Mouse (Mus musculus) embryonic facial prominence, embryonic 15.5 days (tissue): ENCODE measurements around the gene Pde10a. TPM values are rescaled to one million over a fixed set of nuclear protein-coding genes. Genes with fewer than 3 reads are reported as not detected.

Experiments
- ATAC-seq: fragments of 200-750 bp; cut with Nextera tagmentation; 2 replicates; pipeline ENCODE4 v1.8.0; 2017; ENCODE audit warnings: low read depth, moderate TSS enrichment; ENCODE audit not compliant: insufficient number of reproducible peaks, low FRiP score, low TSS enrichment
- H3K27ac ChIP-seq: fragments of 300-500 bp; sonication (generic); replicated peaks from 2 replicates; pipeline ENCODE4 v1.5.1; 2015; ENCODE audit warnings: mild to moderate bottlenecking, inconsistent platforms
- H3K27me3 ChIP-seq: fragments of 300-500 bp; sonication (generic); 2 replicates; pipeline ENCODE4 v1.6.1; 2015; ENCODE audit warnings: inconsistent platforms
- H3K36me3 ChIP-seq: fragments of 300-500 bp; sonication (generic); 2 replicates; pipeline ENCODE4 v1.6.1; 2015; ENCODE audit warnings: mild to moderate bottlenecking, inconsistent platforms
- H3K4me1 ChIP-seq: fragments of 300-500 bp; sonication (generic); 2 replicates; pipeline ENCODE4 v1.6.1; 2015; ENCODE audit warnings: inconsistent platforms
- H3K4me2 ChIP-seq: fragments of 300-500 bp; sonication (generic); replicated peaks from 2 replicates; pipeline ENCODE4 v1.6.1; 2015; ENCODE audit warnings: mild to moderate bottlenecking, inconsistent platforms
- H3K4me3 ChIP-seq: fragments of 300-500 bp; sonication (generic); replicated peaks from 2 replicates; pipeline ENCODE4 v1.5.1; 2015; ENCODE audit warnings: mild to moderate bottlenecking, inconsistent platforms
- H3K9ac ChIP-seq: fragments of 300-500 bp; sonication (generic); 2 replicates; pipeline ENCODE4 v1.6.1; 2015; ENCODE audit warnings: inconsistent platforms
- H3K9me3 ChIP-seq: fragments of 300-500 bp; sonication (generic); replicated peaks from 2 replicates; pipeline ENCODE4 v1.6.1; 2016; ENCODE audit warnings: inconsistent platforms
- WGBS: fragments of 180-500 bp; shearing (Covaris S2); methylation state at CpG from one replicate; pipeline ENCODE4 v1.1.7; 2015; 5-methylcytosine and 5-hydroxymethylcytosine counted together
- polyA plus RNA-seq: library from polyadenylated mRNA; unstranded; fragments of >200 nt; fragmentation: Nextera tagmentation; extraction: Ambion mirVana; gene quantifications from 2 replicates; pipeline ENCODE4 v1.2.1, GENCODE M21; 2015

Pde10a gene
- polyA plus RNA-seq, 1 experiment from 2014 or later: 3.0 TPM

- Histone ChIP-seq H3K9me3 (no peaks in the 10 kb centered on the region), H3K4me3 (no peak overlapping the region), H3K9ac (no peak overlapping the region), H3K27me3 (peaks cover 7% of the 10 kb centered on the region; the same call in 1 of the 2 replicates), H3K4me2 (no peak overlapping the region), H3K27ac (no peak overlapping the region), H3K36me3 (no peaks in the 10 kb centered on the region), H3K4me1 (peaks cover 5% of the 10 kb centered on the region; the same call in 1 of the 2 replicates)
- WGBS: 87% methylated on average over 4 of the region's 4 CpGs
- no peak for ATAC-seq
Measured at GRCm38 (mm10) chr17:8634476-8634875, 109.3 kb downstream of the Pde10a start.

- no peak for ATAC-seq
- Histone ChIP-seq H3K4me2 (no peak overlapping the region), H3K4me1 (peaks cover 5% of the 10 kb centered on the region; the same call in 1 of the 2 replicates), H3K27me3 (peaks cover 7% of the 10 kb centered on the region; the same call in 1 of the 2 replicates), H3K36me3 (no peaks in the 10 kb centered on the region), H3K4me3 (no peak overlapping the region), H3K27ac (no peak overlapping the region), H3K9ac (no peak overlapping the region), H3K9me3 (no peaks in the 10 kb centered on the region)
- WGBS: 61% methylated on average over 3 of the region's 3 CpGs
Measured at GRCm38 (mm10) chr17:8636231-8636630, 111.1 kb downstream of the Pde10a start.

GRCm38 (mm10) chr17:8636691-8637090, 111.5 kb downstream of the Pde10a start:
- Histone ChIP-seq H3K27me3 (peaks cover 7% of the 10 kb centered on the region; the same call in 1 of the 2 replicates), H3K4me2 (no peak overlapping the region), H3K9ac (no peak overlapping the region), H3K36me3 (no peaks in the 10 kb centered on the region), H3K4me1 (peaks cover 5% of the 10 kb centered on the region; the same call in 1 of the 2 replicates), H3K9me3 (no peaks in the 10 kb centered on the region), H3K27ac (no peak overlapping the region), H3K4me3 (no peak overlapping the region)
- 78% methylated on average over 11 of the region's 11 CpGs for WGBS
- no peak for ATAC-seq

- peaks cover 5% of the 10 kb centered on the region; the same call in 1 of the 2 replicates for H3K4me1 ChIP-seq
- no peaks in the 10 kb centered on the region for H3K9me3 ChIP-seq
- no peaks in the 10 kb centered on the region for H3K36me3 ChIP-seq
- 63% methylated on average over 4 of the region's 4 CpGs for WGBS
- no peak overlapping the region for H3K27ac ChIP-seq
- ATAC-seq: no peak
- H3K4me3 ChIP-seq: no peak overlapping the region
- peaks cover 7% of the 10 kb centered on the region; the same call in 1 of the 2 replicates for H3K27me3 ChIP-seq
- H3K9ac ChIP-seq: no peak overlapping the region
- H3K4me2 ChIP-seq: no peak overlapping the region
Measured at GRCm38 (mm10) chr17:8637181-8637580, 112.0 kb downstream of the Pde10a start.

- Histone ChIP-seq H3K4me1 (no peaks in the 10 kb centered on the region), H3K36me3 (no peaks in the 10 kb centered on the region), H3K27ac (no peak overlapping the region), H3K9ac (no peak overlapping the region), H3K4me3 (no peak overlapping the region), H3K4me2 (no peak overlapping the region), H3K27me3 (peaks cover 5% of the 10 kb centered on the region; the same call in 1 of the 2 replicates), H3K9me3 (no peaks in the 10 kb centered on the region)
- 77% methylated on average over 12 of the region's 12 CpGs for WGBS
- ATAC-seq: no peak
Measured at GRCm38 (mm10) chr17:8639703-8640380, 114.7 kb downstream of the Pde10a start.

- Histone ChIP-seq H3K4me3 (no peak overlapping the region), H3K4me2 (no peak overlapping the region), H3K36me3 (no peaks in the 10 kb centered on the region), H3K27ac (no peak overlapping the region), H3K4me1 (no peaks in the 10 kb centered on the region), H3K9ac (no peak overlapping the region), H3K9me3 (no peaks in the 10 kb centered on the region), H3K27me3 (peaks cover 5% of the 10 kb centered on the region; the same call in 1 of the 2 replicates)
- WGBS: 73% methylated on average over 16 of the region's 16 CpGs
- no peak for ATAC-seq
Measured at GRCm38 (mm10) chr17:8640741-8641480, 115.7 kb downstream of the Pde10a start.

- 63% methylated on average over 3 of the region's 3 CpGs for WGBS
Measured at GRCm38 (mm10) chr17:8641491-8641890, 116.3 kb downstream of the Pde10a start.

GRCm38 (mm10) chr17:8642356-8642755, 117.2 kb downstream of the Pde10a start:
- no peaks in the 10 kb centered on the region for H3K27me3 ChIP-seq
- H3K4me3 ChIP-seq: no peak overlapping the region
- no peak overlapping the region for H3K9ac ChIP-seq
- no peak overlapping the region for H3K27ac ChIP-seq
- 0 out of 2 replicates have a peak, but pooled peaks cover 3% of the 10 kb centered on the region for H3K4me1 ChIP-seq
- no peaks in the 10 kb centered on the region for H3K36me3 ChIP-seq
- no peaks in the 10 kb centered on the region for H3K9me3 ChIP-seq
- no peak for ATAC-seq
- 63% methylated on average over 3 of the region's 3 CpGs for WGBS
- H3K4me2 ChIP-seq: no peak overlapping the region

More at GRCm38 (mm10) chr17:8641491-8641890, 116.3 kb downstream of the Pde10a start:
- no peak overlapping the region for H3K4me3 ChIP-seq
- H3K4me2 ChIP-seq: no peak overlapping the region
- no peak for ATAC-seq
- H3K9ac ChIP-seq: no peak overlapping the region
- H3K27me3 ChIP-seq: peaks cover 4% of the 10 kb centered on the region; the same call in 1 of the 2 replicates
- H3K4me1 ChIP-seq: no peaks in the 10 kb centered on the region
- H3K9me3 ChIP-seq: no peaks in the 10 kb centered on the region
- no peaks in the 10 kb centered on the region for H3K36me3 ChIP-seq
- no peak overlapping the region for H3K27ac ChIP-seq

- Histone ChIP-seq H3K36me3 (no peaks in the 10 kb centered on the region), H3K9me3 (no peaks in the 10 kb centered on the region), H3K9ac (no peak overlapping the region), H3K4me2 (no peak overlapping the region), H3K4me1 (0 out of 2 replicates have a peak, but pooled peaks cover 3% of the 10 kb centered on the region), H3K4me3 (no peak overlapping the region), H3K27ac (no peak overlapping the region), H3K27me3 (no peaks in the 10 kb centered on the region)
- no peak for ATAC-seq
- 53% methylated on average over 8 of the region's 8 CpGs for WGBS
Measured at GRCm38 (mm10) chr17:8647372-8647871, 122.2 kb downstream of the Pde10a start.

GRCm38 (mm10) chr17:8648310-8648709, 123.1 kb downstream of the Pde10a start:
- H3K27me3 ChIP-seq: no peaks in the 10 kb centered on the region
- 45% methylated on average over 3 of the region's 3 CpGs for WGBS
- H3K36me3 ChIP-seq: no peaks in the 10 kb centered on the region
- H3K4me2 ChIP-seq: no peak overlapping the region
- H3K9ac ChIP-seq: no peak overlapping the region
- H3K9me3 ChIP-seq: no peaks in the 10 kb centered on the region
- no peak overlapping the region for H3K4me3 ChIP-seq
- ATAC-seq: no peak
- 0 out of 2 replicates have a peak, but pooled peaks cover 3% of the 10 kb centered on the region for H3K4me1 ChIP-seq
- H3K27ac ChIP-seq: no peak overlapping the region

- H3K4me3 ChIP-seq: no peak overlapping the region
- no peak overlapping the region for H3K9ac ChIP-seq
- ATAC-seq: no peak
- H3K4me1 ChIP-seq: no peaks in the 10 kb centered on the region
- no peaks in the 10 kb centered on the region for H3K36me3 ChIP-seq
- 71% methylated on average over 3 of the region's 3 CpGs for WGBS
- no peaks in the 10 kb centered on the region for H3K9me3 ChIP-seq
- no peaks in the 10 kb centered on the region for H3K27me3 ChIP-seq
- no peak overlapping the region for H3K27ac ChIP-seq
- H3K4me2 ChIP-seq: no peak overlapping the region
Measured at GRCm38 (mm10) chr17:8652681-8653262, 127.6 kb downstream of the Pde10a start.
